Mouse (Mus musculus) C2C12 (cell line): ENCODE results near the gene Olfr450.

ENCODE experiments used
- MAX ChIP-seq: IDR thresholded peaks from one replicate; pipeline ENCODE4 v1.6.1; 2011; ENCODE audit warnings: mild to moderate bottlenecking, control low read depth
- MYOG ChIP-seq: IDR thresholded peaks from one replicate; pipeline ENCODE4 v1.6.1; 2011; ENCODE audit not compliant: control insufficient read depth, insufficient read length; ENCODE audit errors: extremely low read depth

DNA sequence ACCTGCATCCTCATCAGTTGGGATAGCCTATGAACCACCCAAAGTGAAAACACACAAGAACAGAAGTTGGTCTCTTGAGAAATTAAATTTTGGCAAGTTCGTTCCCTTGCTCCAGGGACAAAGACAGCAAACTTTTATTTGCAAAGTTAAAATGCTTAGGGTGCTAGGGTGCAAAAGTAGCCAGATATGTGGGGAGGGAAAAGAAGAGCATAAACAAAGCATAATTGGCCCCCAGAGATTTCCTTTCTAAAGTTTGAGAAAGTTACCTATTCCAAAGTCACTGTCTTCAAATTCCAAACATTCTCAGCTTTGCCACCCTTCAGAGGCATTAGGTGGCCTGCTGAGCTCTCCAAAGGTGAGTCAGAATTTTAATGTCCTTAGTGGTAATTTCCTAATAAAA is at the start of gene Olfr450:
- TF ChIP-seq MYOG (no peak), MAX (no peak)
